In the genomic region with DNA sequence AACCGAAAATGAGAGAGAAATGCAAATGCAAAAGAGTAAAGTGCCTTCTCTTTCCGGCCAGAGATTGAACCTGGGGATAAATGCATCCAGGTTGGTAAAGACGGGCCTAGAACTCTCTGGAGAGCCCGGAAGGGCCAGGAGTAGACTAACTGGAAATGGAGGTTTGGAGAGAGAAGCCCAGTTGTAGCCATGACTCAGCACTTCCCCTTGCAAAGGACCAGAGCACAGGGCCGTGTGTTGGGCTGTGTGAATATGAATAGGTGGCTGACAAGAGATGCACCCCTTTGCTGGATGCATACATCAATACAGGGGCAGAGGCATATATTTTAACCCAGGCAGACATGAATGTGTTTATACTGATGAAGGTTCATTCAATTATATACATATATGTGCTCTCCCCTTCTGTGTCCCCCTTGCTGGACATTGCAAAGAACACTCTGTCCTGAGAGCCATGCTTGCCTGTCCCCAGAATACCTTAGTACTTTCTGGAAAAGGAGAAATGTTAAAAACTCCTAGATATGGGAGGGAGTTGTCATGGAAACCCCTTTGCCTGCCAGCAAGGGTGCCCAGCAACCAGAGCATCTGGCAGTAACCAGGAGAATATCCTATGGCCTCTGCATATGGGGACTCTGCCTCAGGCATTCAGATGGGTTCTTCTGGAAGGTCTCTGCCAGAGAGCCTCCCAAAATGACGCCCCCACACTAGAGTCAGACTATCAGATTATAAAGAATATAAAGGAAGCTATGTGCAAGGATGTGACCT, we compare ENCODE assay signal across 13 mouse cellular contexts. TPM values are rescaled to one million over a fixed set of nuclear protein-coding genes. Genes with fewer than 3 reads are reported as not detected.
DNase-seq lines count a peak whose midpoint lies in the region; ATAC-seq and TF ChIP-seq lines count a peak whose summit lies in the region.
"Had no signal": no experiment of that assay in that cellular context is flagged by ENCODE, and none has a peak within 500 bp of the region (broad histone marks: within the 10 kb centered on the region; RNA-seq: fewer than 3 reads in every experiment).

No protein-coding gene starts in this region.

- H3K9ac ChIP-seq in MEL (ENCODE audit: control insufficient read depth, low read depth, low read length, poor library complexity, severe bottlenecking) = no peak overlapping the region
- no peak overlapping the region for H3K9ac ChIP-seq in hindbrain, embryonic 12.5 days
- peak overlapping the region; percentile 58 for H3K9ac ChIP-seq in midbrain, embryonic 16.5 days (ENCODE audit: low read depth, low read length)
- H3K9ac ChIP-seq: embryonic facial prominence, embryonic 15.5 days; lung, embryonic 14.5 days had no signal

- no peak for TF ChIP-seq CTCF in MEL (IDR thresholded peaks at IDR 0.05 in 2 of 3, conservative IDR thresholded peaks at IDR 0.05 in 1 of 3; ENCODE audit: control insufficient read depth in 1 of 3, insufficient read depth in 1 of 3, low read depth in 2 of 3, low read length in 3 of 3, poor library complexity in 1 of 3, severe bottlenecking in 1 of 3)

- 0 out of 2 replicates have a peak, but pooled peaks have one; percentile 21 for ATAC-seq in frontal cortex, adult (ENCODE audit: low TSS enrichment)
- ATAC-seq in hindbrain, embryonic 12.5 days (ENCODE audit: low FRiP score) = no peak
- no peak for ATAC-seq in midbrain, embryonic 16.5 days
- no peak for ATAC-seq in erythroblast, adult 5-6 weeks (replicated peaks; ENCODE audit: low FRiP score, poor library complexity, severe bottlenecking)

- H3K79me2 ChIP-seq in MEL (ENCODE audit: control insufficient read depth, insufficient read depth, low read length, poor library complexity) = no peaks in the 10 kb centered on the region

- no peak for TF ChIP-seq RAD21 in MEL (IDR thresholded peaks at IDR 0.05; ENCODE audit: low read depth, low read length)

- H3K9me3 ChIP-seq in MEL (replicated peaks; ENCODE audit: insufficient read depth, low read length) = no peaks in the 10 kb centered on the region
- no peaks in the 10 kb centered on the region for H3K9me3 ChIP-seq in hindbrain, embryonic 12.5 days (replicated peaks)
- no peaks in the 10 kb centered on the region for H3K9me3 ChIP-seq in midbrain, embryonic 16.5 days (replicated peaks; ENCODE audit: control insufficient read depth, low read length, poor library complexity, severe bottlenecking)
- H3K9me3 ChIP-seq: embryonic facial prominence, embryonic 15.5 days had no signal

- H3K27ac ChIP-seq in MEL (ENCODE audit: control insufficient read depth, low read depth, low read length) = no peak overlapping the region
- no peak overlapping the region for H3K27ac ChIP-seq in hindbrain, embryonic 12.5 days
- H3K27ac ChIP-seq in midbrain, embryonic 16.5 days (ENCODE audit: low read length) = peak overlapping the region; percentile 64
- H3K27ac ChIP-seq: embryonic facial prominence, embryonic 15.5 days had no signal

- 46% methylated on average over 6 of the region's 6 CpGs for WGBS in hindbrain, embryonic 12.5 days
- 41% methylated on average over 6 of the region's 6 CpGs for WGBS in midbrain, embryonic 16.5 days

- H3K4me2 ChIP-seq in hindbrain, embryonic 12.5 days (replicated peaks) = peak overlapping the region; percentile 86
- peak overlapping the region; percentile 90 for H3K4me2 ChIP-seq in midbrain, embryonic 16.5 days (ENCODE audit: low read length)

- H3K36me3 ChIP-seq in MEL (ENCODE audit: control insufficient read depth in 1 of 2, insufficient read depth in 2 of 2, low read length in 2 of 2) = no peaks in the 10 kb centered on the region
- no peaks in the 10 kb centered on the region for H3K36me3 ChIP-seq in hindbrain, embryonic 12.5 days
- no peaks in the 10 kb centered on the region for H3K36me3 ChIP-seq in midbrain, embryonic 16.5 days (ENCODE audit: control insufficient read depth, insufficient read depth, low read length)
- H3K36me3 ChIP-seq: embryonic facial prominence, embryonic 15.5 days had no signal

- no peak for TF ChIP-seq POLR2A in MEL (IDR thresholded peaks at IDR 0.05; ENCODE audit: control insufficient read depth in 1 of 2, insufficient read depth in 1 of 2, low read depth in 1 of 2, low read length in 2 of 2, poor library complexity in 1 of 2)

- no peak for DNase-seq in frontal cortex, postnatal 14 days (ENCODE audit: low spot score in 2 of 2)
- peak; percentile 7 for DNase-seq in MEL (ENCODE audit: low read depth, low spot score)
- no peak for DNase-seq in lung, postnatal 25 days (ENCODE audit: low spot score)
- DNase-seq in c-Kit-positive CD71-positive TER-119-positive erythroid progenitor cells, embryonic 14.5 days (ENCODE audit: low spot score) = no peak
- DNase-seq: lung, embryonic 14.5 days had no signal

- H3K4me1 ChIP-seq in MEL (ENCODE audit: control insufficient read depth in 1 of 2, insufficient read depth in 2 of 2, low read length in 2 of 2) = no peaks in the 10 kb centered on the region
- peaks cover 44% of the 10 kb centered on the region for H3K4me1 ChIP-seq in hindbrain, embryonic 12.5 days
- peaks cover 20% of the 10 kb centered on the region for H3K4me1 ChIP-seq in midbrain, embryonic 16.5 days (ENCODE audit: control insufficient read depth, insufficient read depth, low read length)

- no peak for TF ChIP-seq EP300 in MEL (IDR thresholded peaks at IDR 0.05; ENCODE audit: low read depth in 1 of 2, low read length in 2 of 2)

- H3K27me3 ChIP-seq in MEL (ENCODE audit: control insufficient read depth in 1 of 2, insufficient read depth in 2 of 2, low read length in 2 of 2) = no peaks in the 10 kb centered on the region
- H3K27me3 ChIP-seq in hindbrain, embryonic 12.5 days = peaks cover 40% of the 10 kb centered on the region
- no peaks in the 10 kb centered on the region for H3K27me3 ChIP-seq in midbrain, embryonic 16.5 days (ENCODE audit: control insufficient read depth, insufficient read depth, low read depth, low read length)

- no peak overlapping the region for H3K4me3 ChIP-seq in MEL (ENCODE audit: control insufficient read depth in 1 of 2, insufficient read depth in 1 of 2, low read depth in 2 of 2, low read length in 2 of 2)
- H3K4me3 ChIP-seq in hindbrain, embryonic 12.5 days = no peak overlapping the region
- peak overlapping the region; percentile 94 for H3K4me3 ChIP-seq in midbrain, embryonic 16.5 days (ENCODE audit: low read depth, low read length)

TF ChIP-seq in MEL, 35 proteins besides CTCF, POLR2A, EP300 and RAD21:
- no peak for TF ChIP-seq GABPA (IDR thresholded peaks at IDR 0.05; ENCODE audit: low read depth, low read length)
- no peak for TF ChIP-seq TBP (IDR thresholded peaks at IDR 0.05; ENCODE audit: low read depth, low read length)

RNA-seq across cellular contexts. Expression of gene Cdk5r2, which starts 4.7 kb away (rescaled TPM):
- not detected in 2 replicates for total RNA-seq in MEL (2012; rRNA removed)
- not detected for polyA plus RNA-seq in MEL (2012; ENCODE audit: insufficient read depth in 1 of 2, insufficient read length in 2 of 2, low read depth in 1 of 2, low replicate concordance in 2 of 2, missing spikeins in 1 of 2)
- 6.9 and 7.5 TPM in 2 replicates for polyA plus RNA-seq in hindbrain, embryonic 12.5 days (2016; fragmentation: Nextera tagmentation; extraction: Ambion mirVana)
- polyA plus RNA-seq in midbrain, embryonic 16.5 days (2015; fragmentation: Nextera tagmentation; extraction: Ambion mirVana) = 8.1 and 9.7 TPM in 2 replicates
- total RNA-seq in erythroblast, adult 5-6 weeks (2015; ENCODE audit: low replicate concordance) = not detected in 2 replicates
- not detected in 2 replicates for total RNA-seq in erythroblast, adult 5-6 weeks (2017; ENCODE audit: low replicate concordance)
- total RNA-seq: granulocyte monocyte progenitor cell, adult 5-6 weeks; neutrophil, adult 5-6 weeks had no signal
- polyA plus RNA-seq: lung, embryonic 14.5 days had no signal

RNA-seq across cellular contexts. Expression of gene Fev, which starts 25.8 kb away (rescaled TPM):
- not detected in 2 replicates for total RNA-seq in MEL (2012; rRNA removed)
- not detected for polyA plus RNA-seq in MEL (2012; ENCODE audit: insufficient read depth in 1 of 2, insufficient read length in 2 of 2, low read depth in 1 of 2, low replicate concordance in 2 of 2, missing spikeins in 1 of 2)
- polyA plus RNA-seq in hindbrain, embryonic 12.5 days (2016; fragmentation: Nextera tagmentation; extraction: Ambion mirVana) = 7.0 and 7.6 TPM in 2 replicates
- 1.6 and 2.9 TPM in 2 replicates for polyA plus RNA-seq in midbrain, embryonic 16.5 days (2015; fragmentation: Nextera tagmentation; extraction: Ambion mirVana)
- total RNA-seq in erythroblast, adult 5-6 weeks (2015; ENCODE audit: low replicate concordance) = not detected in 2 replicates
- total RNA-seq in erythroblast, adult 5-6 weeks (2017; ENCODE audit: low replicate concordance) = not detected in 2 replicates
- total RNA-seq: granulocyte monocyte progenitor cell, adult 5-6 weeks; neutrophil, adult 5-6 weeks had no signal
- polyA plus RNA-seq: C2C12; lung, embryonic 14.5 days had no signal

RNA-seq across cellular contexts. Expression of gene Cryba2, which starts 33.5 kb away (rescaled TPM):
- total RNA-seq in MEL (2012; rRNA removed) = not detected in 2 replicates
- not detected for polyA plus RNA-seq in MEL (2012; ENCODE audit: insufficient read depth in 1 of 2, insufficient read length in 2 of 2, low read depth in 1 of 2, low replicate concordance in 2 of 2, missing spikeins in 1 of 2)
- polyA plus RNA-seq in hindbrain, embryonic 12.5 days (2016; fragmentation: Nextera tagmentation; extraction: Ambion mirVana) = 1.6 and 2.8 TPM in 2 replicates
- polyA plus RNA-seq in midbrain, embryonic 16.5 days (2015; fragmentation: Nextera tagmentation; extraction: Ambion mirVana) = 0.45 and 0.51 TPM in 2 replicates
- not detected in 2 replicates for total RNA-seq in erythroblast, adult 5-6 weeks (2015; ENCODE audit: low replicate concordance)
- total RNA-seq in erythroblast, adult 5-6 weeks (2017; ENCODE audit: low replicate concordance) = not detected in 2 replicates
- total RNA-seq: granulocyte monocyte progenitor cell, adult 5-6 weeks; neutrophil, adult 5-6 weeks had no signal
- polyA plus RNA-seq: C2C12; lung, embryonic 14.5 days had no signal
